Mouse (Mus musculus): ENCODE measurements at regions not wholly inside any gene's neighbourhood (a gene's known extent, or its start where the extent isn't known, plus 50 kb on each side); places are given as distances from the start of the nearest gene placed in this dataset.

GRCm38 (mm10) chr15:88035486-88035885 is 491.4 kb downstream of the Fam19a5 start:
- no peak for DNase-seq (ENCODE audit: low spot score in 2 of 2)

- DNase-seq (ENCODE audit: low spot score in 2 of 2), result no peak
These were observed 492.3 kb downstream of the Fam19a5 start for GRCm38 (mm10) chr15:88036146-88037000.

- DNase-seq (ENCODE audit: low spot score in 2 of 2), result no peak
These were observed 493.5 kb downstream of the Fam19a5 start for GRCm38 (mm10) chr15:88037606-88038005.

- DNase-seq (ENCODE audit: low spot score in 2 of 2), result no peak
These were observed 498.7 kb downstream of the Fam19a5 start for GRCm38 (mm10) chr15:88042821-88043220.

GRCm38 (mm10) chr15:88058071-88058470 is 514.0 kb downstream of the Fam19a5 start:
- no peak for DNase-seq (ENCODE audit: low spot score in 2 of 2)

- DNase-seq (ENCODE audit: low spot score in 2 of 2), result no peak
These were observed 516.8 kb downstream of the Fam19a5 start for GRCm38 (mm10) chr15:88060935-88061334.

- DNase-seq (ENCODE audit: low spot score in 2 of 2), result no peak
These were observed 518.9 kb downstream of the Fam19a5 start for GRCm38 (mm10) chr15:88063041-88063440.

- no peak for DNase-seq (ENCODE audit: low spot score in 2 of 2)
These were observed 524.4 kb downstream of the Fam19a5 start for GRCm38 (mm10) chr15:88068476-88068875.

GRCm38 (mm10) chr15:88072676-88073075 is 527.4 kb upstream of the Zdhhc25 start:
- DNase-seq (ENCODE audit: low spot score in 2 of 2), result no peak

- DNase-seq (ENCODE audit: low spot score in 2 of 2), result no peak
These were observed 516.2 kb upstream of the Zdhhc25 start for GRCm38 (mm10) chr15:88083911-88084310.

- no peak for DNase-seq (ENCODE audit: low spot score in 2 of 2)
These were observed 514.5 kb upstream of the Zdhhc25 start for GRCm38 (mm10) chr15:88085631-88086030.

GRCm38 (mm10) chr15:88089486-88089885 is 510.6 kb upstream of the Zdhhc25 start:
- DNase-seq (ENCODE audit: low spot score in 2 of 2), result no peak

GRCm38 (mm10) chr15:88091390-88091789 is 508.7 kb upstream of the Zdhhc25 start:
- no peak for DNase-seq (ENCODE audit: low spot score in 2 of 2)

- no peak for DNase-seq (ENCODE audit: low spot score in 2 of 2)
These were observed 479.7 kb upstream of the Zdhhc25 start for GRCm38 (mm10) chr15:88120376-88120775.

GRCm38 (mm10) chr15:88123907-88124523 is 476.1 kb upstream of the Zdhhc25 start:
- DNase-seq (ENCODE audit: low spot score in 2 of 2), result no peak

GRCm38 (mm10) chr15:88146118-88146517 is 454.0 kb upstream of the Zdhhc25 start:
- no peak for DNase-seq (ENCODE audit: low spot score in 2 of 2)

- no peak for DNase-seq (ENCODE audit: low spot score in 2 of 2)
These were observed 448.9 kb upstream of the Zdhhc25 start for GRCm38 (mm10) chr15:88151199-88151598.

GRCm38 (mm10) chr15:88159618-88160170 is 440.4 kb upstream of the Zdhhc25 start:
- DNase-seq (ENCODE audit: low spot score in 2 of 2), result no peak

GRCm38 (mm10) chr15:88160291-88160690 is 439.8 kb upstream of the Zdhhc25 start:
- DNase-seq (ENCODE audit: low spot score in 2 of 2), result no peak

GRCm38 (mm10) chr15:88163438-88163837 is 436.7 kb upstream of the Zdhhc25 start:
- DNase-seq (ENCODE audit: low spot score in 2 of 2), result no peak

- no peak for DNase-seq (ENCODE audit: low spot score in 2 of 2)
These were observed 425.8 kb upstream of the Zdhhc25 start for GRCm38 (mm10) chr15:88174326-88174725.

GRCm38 (mm10) chr15:88175991-88176390 is 424.1 kb upstream of the Zdhhc25 start:
- DNase-seq (ENCODE audit: low spot score in 2 of 2), result no peak

- no peak for DNase-seq (ENCODE audit: low spot score in 2 of 2)
These were observed 403.6 kb upstream of the Zdhhc25 start for GRCm38 (mm10) chr15:88196539-88196938.

Data from spleen, postnatal 10 days (tissue).